Mouse (Mus musculus) brain, embryonic 14.5 days (tissue): ENCODE measurements around the gene Lhx4.

Experiments used
- CTCF ChIP-seq: fragments of 200-500 bp; IDR thresholded peaks from 2 replicates; pipeline ENCODE4 v1.5.1; 2012; ENCODE audit warnings: inconsistent platforms, mild to moderate bottlenecking, moderate library complexity, borderline replicate concordance; ENCODE audit not compliant: insufficient read depth, insufficient read length; ENCODE audit errors: extremely low read depth
- POLR2A ChIP-seq: fragments of 200-500 bp; IDR thresholded peaks from 2 replicates; pipeline ENCODE4 v1.6.1; 2012; ENCODE audit warnings: mild to moderate bottlenecking, inconsistent platforms, borderline replicate concordance; ENCODE audit not compliant: poor library complexity, insufficient read depth, insufficient read length, severe bottlenecking; ENCODE audit errors: extremely low read depth

DNA sequence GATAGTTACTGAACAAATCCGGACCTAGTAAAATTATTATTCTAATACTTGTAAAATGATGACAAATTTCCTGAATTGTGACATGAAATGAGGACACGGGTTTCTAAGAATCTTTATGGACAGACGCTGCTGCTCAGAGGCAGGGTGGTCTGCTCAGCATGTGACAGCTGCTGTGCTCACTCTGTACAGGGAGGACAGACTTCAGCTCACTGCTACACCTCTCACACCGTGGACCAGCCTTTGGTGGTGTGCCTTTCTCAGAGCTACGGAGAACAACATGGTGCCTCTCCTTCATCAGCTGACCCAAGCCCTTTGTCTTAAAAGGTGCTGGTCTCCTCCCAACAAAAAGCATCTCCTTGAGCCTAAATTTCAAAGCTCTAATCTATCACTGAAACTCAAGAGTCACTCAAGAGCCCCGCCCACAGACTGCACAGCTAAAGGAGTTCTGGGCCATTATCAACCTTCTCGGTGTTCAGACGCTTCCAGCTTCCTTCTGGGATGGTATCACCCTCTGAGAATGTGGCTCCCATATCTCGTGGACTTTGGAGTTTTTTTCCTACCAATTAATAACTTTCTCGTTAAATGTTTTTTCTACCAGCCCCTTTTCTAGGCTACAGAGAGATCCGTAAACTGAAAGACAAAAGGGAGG is 45.4 kb upstream of the Lhx4 start:
- TF ChIP-seq CTCF (no peak), POLR2A (no peak)
